Mouse (Mus musculus): ENCODE measurements around the gene Actr5. TPM values are rescaled to one million over a fixed set of nuclear protein-coding genes. Genes with fewer than 3 reads are reported as not detected.

Gene Actr5
- 10 to 100 TPM; 31.4 to 37.3 TPM for polyA plus RNA-seq (2017; shearing (Covaris generic))

DNA sequence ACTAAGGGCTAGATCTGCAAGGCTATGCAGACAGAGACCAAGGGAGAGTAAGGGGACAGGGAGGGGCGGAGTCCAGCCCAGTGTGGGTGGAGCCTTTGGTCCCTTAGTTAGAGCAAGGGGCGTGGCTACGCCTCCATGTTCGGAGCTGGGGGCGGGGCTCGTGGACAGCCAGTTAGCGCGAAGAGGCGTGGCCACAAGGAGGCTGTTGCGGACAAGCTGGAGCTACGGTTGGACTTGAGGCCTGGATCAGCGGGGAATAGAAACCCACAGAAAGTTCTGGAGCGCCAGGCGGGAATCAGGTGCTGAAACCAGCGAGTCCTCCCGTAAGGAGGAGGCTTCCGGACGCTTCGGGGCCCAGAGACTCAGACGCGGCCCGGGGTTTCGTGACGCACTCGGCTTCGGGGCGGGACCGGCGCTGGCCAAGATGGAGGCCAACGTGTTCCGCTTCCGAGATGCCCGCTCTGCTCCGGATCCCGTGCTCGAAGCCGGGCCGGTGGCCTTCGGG is at the start of gene Actr5:
Gene Actr5, plus strand, starts transcription at position 171 of the 505 bp plus-strand sequence.

DNA sequence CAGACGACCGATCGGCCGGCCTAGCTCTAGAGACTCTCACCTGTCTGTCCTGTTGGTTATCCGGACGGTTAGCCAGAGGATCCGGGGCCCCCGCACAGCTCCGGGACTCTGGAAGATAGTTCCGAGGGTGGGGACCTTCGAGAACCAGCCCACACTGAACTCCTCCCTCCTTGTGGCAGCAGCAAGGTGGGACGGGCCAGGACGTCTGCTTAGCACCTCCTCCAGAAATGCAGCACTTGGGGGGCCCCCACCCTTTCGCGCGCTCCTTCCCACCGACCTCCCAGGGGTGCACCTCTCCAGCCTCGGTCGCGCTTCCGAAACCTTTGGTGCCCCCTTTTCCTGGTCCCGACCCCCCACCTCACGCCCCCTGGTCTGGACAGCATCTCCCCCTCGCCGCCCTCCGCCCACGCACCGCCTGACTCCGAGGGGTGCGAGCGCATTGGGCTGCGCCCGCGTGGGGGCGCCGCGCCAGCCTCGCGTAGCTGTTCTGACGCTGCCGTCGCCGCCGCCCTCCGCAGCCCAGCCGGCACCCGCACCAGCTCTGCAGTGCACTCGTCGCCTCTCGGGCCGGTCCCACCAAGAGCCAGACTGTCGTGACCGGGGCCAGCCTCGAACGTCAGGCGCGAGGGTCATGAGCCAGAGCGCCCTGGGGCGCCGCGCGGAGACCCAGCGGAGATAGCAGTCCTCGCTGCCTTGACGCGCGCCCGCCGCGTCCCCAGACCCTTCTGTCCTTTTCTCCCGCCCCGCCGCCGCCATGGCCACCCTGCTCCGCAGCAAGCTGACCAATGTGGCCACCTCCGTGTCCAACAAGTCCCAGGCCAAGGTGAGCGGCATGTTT is 14.0 kb upstream of the Actr5 start, which contains the start of gene Slc32a1:
Gene Slc32a1, plus strand, starts transcription at position 280 of the 838 bp plus-strand sequence.

DNA sequence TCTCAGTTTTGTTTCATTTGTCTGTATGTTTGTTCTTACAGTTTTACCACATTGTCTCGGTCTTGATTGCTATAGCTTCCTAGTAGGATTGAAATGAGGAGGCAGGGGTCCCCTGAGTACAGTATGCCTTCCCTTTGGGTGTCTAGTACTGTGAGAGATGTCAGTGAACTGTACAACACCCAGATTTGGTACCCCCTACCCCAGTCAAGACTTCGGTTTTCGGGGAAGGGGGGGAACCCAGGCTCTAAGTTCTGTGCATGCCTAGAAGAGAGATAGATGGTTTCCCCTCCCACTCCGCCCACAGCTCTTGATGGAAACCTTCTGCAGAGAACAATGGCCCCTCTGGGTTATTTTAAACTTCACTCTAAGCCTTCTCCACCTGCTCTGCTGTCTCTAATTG is 40.4 kb downstream of the Actr5 start, which contains the start of gene Ppp1r16b:
Gene Ppp1r16b, plus strand, starts transcription at position 301 of the 400 bp plus-strand sequence.

Other genes starting within 250 kb of the Actr5 start
- under 1 TPM in 1 of 2 experiments, not detected in 1; 0.47 TPM for gene Snhg11, start 249.2 kb upstream of the Actr5 start, polyA plus RNA-seq (2017; shearing (Covaris generic))
- 10 to 100 TPM; 29.2 to 33.8 TPM for gene Ralgapb, start 215.0 kb upstream of the Actr5 start, polyA plus RNA-seq (2017; shearing (Covaris generic))
- gene Adig, start 122.3 kb upstream of the Actr5 start, polyA plus RNA-seq (2017; shearing (Covaris generic)) = not detected
- gene Arhgap40, start 112.1 kb upstream of the Actr5 start, polyA plus RNA-seq (2017; shearing (Covaris generic)) = not detected
- not detected for gene Slc32a1, start 14.1 kb upstream of the Actr5 start, polyA plus RNA-seq (2017; shearing (Covaris generic))
- gene Ppp1r16b, start 40.5 kb downstream of the Actr5 start, polyA plus RNA-seq (2017; shearing (Covaris generic)) = 10 to 100 TPM; 29.3 to 47.6 TPM
- 1 to 10 TPM; 2.6 to 4.3 TPM for gene Fam83d, start 143.2 kb downstream of the Actr5 start, polyA plus RNA-seq (2017; shearing (Covaris generic))
- gene Dhx35, start 169.9 kb downstream of the Actr5 start, polyA plus RNA-seq (2017; shearing (Covaris generic)) = 10 to 100 TPM; 11.4 to 12.4 TPM